Mouse (Mus musculus) spleen, adult 12 weeks (tissue): ENCODE data around the gene Map3k9.

Experiments used
- DNase-seq: peaks from one replicate; pipeline ENCODE4 v3.0.0; 2022; ENCODE audit warnings: low spot score

The Map3k9 gene

GRCm38 (mm10) chr12:81702903-81703302, 78.1 kb downstream of the Map3k9 start:
- DNase-seq: no peak

DNA sequence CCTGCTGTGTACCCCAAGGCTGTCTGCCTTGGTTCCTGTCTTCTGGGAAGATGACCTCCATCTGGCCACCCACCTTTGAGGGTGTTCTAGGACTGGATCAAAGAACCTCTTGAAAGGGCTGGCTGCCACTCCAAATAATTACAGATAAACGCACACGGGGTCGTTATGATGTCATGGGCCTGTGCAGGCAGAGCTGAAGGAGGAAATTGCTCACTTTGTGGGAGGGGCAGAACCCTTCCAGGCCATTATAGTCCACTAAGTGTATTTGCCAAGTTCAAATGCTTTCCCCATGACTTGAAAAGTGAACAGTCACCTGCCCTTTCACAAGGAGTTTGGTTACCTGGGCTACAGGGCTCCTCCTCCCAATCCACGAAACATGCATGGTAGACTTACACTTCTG, 83.0 kb downstream of the Map3k9 start:
- DNase-seq: no peak

GRCm38 (mm10) chr12:81691177-81691730, 89.7 kb downstream of the Map3k9 start:
- DNase-seq: no peak

DNA sequence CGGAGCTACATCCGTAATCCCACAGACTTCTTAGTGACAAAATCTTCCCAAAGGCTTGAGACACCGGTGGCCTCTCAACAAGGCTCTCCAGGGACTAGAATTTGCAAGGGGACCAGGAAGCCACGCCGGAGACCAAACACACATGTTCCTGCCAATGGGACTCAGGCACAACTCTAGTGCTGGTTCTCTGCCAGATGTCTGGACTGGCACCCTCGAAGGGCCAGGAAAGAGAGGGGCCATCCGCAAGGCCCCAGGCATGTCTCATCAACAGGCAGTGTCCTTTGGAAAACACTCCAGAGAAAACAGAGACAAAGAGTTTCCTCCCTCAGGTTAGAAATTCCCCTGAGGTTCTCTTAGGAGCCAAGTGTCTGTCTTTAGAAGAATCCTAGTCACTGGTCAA, 90.2 kb downstream of the Map3k9 start:
- no peak for DNase-seq

GRCm38 (mm10) chr12:81690111-81690510, 90.9 kb downstream of the Map3k9 start:
- no peak for DNase-seq

DNA sequence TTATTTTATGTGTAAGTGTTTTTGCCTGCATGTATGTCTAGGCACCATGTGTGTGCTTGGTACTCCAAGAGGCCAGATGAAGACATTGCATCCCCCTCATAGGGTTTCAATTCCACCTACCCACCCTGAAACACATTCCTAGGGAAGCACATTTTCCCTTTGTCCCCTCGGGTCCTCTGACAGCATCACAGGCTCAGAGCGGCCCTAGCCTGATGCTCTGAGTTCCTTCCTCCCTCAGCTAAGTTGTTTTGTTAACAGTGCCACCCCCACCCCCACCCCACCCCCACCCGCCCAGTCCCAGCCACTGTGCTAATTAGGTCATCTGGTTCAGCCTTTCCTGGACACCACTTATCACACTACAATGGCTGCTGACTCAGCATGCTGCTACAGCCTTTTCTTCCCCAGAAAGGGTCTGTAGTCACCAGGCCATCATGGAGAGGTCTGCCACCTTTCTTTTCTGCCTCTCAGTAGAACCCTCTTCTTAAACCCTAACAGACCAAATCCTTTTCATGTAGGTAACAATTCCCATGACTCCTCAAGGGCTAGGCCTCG, 91.4 kb downstream of the Map3k9 start:
- DNase-seq: no peak

DNA sequence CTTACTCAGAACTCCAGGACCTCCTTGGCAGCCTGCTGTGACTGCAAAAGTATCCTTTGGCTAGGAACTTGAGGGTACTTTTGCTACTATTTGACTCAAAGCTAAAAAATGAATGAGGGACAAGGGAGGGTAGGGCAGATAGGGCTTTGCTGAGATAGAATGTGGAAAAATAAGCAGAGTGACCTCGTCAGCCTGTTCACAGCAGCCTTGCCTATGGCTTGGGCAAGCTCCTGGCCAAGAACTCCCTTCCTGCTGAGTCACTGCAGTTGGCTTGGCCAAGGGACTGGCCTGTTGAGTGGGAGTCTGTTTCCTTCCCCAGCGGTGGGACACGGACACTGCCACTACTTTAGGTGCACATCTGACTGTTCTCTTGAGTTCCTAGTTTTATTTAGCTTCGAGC, 92.4 kb downstream of the Map3k9 start:
- no peak for DNase-seq

DNA sequence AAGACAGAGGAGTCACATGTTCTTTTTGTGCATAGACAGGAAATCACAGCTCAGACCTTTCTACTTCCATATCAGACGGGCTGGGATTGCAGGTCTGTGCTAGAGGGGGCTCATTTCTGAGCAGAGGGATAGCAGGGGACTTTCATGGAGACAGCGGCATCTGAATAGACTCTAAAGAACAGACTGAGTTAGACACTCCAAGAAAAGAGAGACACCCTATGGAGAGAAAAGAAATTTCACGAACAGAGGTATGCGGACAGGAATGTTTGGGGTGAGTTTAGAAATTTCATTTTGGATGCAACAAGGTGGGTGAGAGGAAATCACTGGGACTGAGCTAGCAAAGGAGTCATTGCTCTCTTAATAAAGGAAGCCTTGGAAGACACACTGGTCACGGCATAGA, 93.1 kb downstream of the Map3k9 start:
- DNase-seq: no peak

GRCm38 (mm10) chr12:81686406-81687117, 94.4 kb downstream of the Map3k9 start:
- no peak for DNase-seq

- no peak for DNase-seq
These were observed 95.0 kb downstream of the Map3k9 start for GRCm38 (mm10) chr12:81685981-81686380.

DNA sequence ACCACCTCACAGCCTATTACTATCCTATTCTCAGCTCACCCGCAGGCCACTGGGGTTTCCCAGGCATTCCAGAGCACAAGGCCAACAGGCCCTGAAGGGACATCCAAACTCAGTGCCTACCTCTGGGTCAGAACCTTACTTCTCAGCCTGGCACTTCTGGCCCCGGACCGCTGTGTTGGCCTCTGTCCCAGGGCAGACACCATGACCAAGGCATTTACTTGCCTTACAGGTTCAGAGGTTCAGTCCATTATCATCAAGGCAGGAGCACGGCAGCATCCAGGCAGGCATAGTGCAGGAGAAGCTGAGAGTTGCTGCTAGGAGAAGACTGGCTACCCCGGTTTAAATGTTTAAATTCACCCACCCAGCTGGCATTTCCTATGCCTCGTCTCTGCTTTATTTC, 96.9 kb downstream of the Map3k9 start:
- no peak for DNase-seq

GRCm38 (mm10) chr12:81683395-81683794, 97.6 kb downstream of the Map3k9 start:
- no peak for DNase-seq

GRCm38 (mm10) chr12:81679807-81680529, 101.0 kb downstream of the Map3k9 start:
- DNase-seq: no peak

DNA sequence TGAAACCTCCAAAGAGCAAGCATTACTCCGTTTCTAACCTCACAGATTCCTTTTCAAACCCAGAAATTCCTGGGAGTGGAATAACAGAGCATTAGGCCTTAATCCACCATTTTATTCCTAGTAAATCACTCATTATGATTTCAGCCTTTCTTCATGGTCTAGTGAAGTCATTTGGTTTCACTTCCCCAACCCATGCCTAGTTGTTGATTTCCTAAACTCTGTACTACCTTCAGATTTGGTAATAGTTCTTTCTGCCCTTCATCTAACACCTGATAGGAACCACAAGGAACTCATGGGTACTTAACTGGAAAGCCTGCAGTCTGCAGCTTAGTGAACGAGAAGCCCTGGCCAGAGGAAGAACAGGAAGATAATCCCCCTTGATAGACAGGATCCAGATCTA, 105.4 kb downstream of the Map3k9 start:
- DNase-seq: no peak
